Mouse (Mus musculus) cerebellum, postnatal 10 days (tissue): ENCODE measurements at regions not wholly inside any gene's neighbourhood (a gene's known extent, or its start where the extent isn't known, plus 50 kb on each side); places are given as distances from the start of the nearest gene placed in this dataset.

Source experiments
- DNase-seq, 2 experiments: peaks; one replicate each; pipeline ENCODE4 v3.0.0; 2021; ENCODE audit warnings: mixed read lengths in 2 of 2

DNA sequence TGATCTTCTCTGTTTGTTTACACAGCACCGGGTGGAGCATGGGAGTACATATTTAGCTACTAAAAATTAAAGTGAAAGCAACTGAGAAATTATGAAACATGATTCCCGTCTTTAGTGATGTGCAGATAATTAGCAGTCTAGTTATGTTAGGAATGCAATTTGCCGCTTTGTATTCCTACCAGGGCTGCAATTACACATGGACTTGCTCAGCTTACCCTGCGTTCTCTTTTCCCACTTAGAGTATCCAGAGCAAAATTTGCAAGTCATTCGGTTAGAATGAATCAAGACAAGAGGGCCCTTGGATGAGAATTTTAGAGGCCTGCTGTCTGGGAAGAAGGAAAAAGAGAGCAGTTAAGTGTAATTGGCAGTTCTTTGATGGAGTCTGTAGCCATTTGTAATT lies 126.0 kb upstream of the Gpr149 start:
- DNase-seq, result no peak

DNA sequence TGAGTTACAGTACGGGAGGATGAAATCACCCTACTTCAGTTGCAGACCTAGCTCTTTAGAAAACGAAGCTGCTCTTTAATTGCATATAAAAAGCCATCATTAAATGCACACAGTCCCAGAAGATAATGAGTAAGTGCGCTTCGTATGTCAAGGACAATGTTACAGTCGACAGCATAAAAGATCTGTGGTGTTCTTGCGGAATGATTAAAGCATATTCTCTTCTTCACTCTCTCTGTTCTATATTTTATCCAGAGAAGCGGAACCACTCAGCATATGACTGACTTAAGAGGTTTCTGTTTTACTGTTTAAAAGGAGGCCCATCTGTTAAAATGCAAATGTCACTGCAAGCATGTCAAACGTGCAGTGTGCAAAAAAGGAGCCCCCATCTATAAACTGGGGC lies 121.0 kb upstream of the Gpr149 start:
- DNase-seq, result no peak

DNA sequence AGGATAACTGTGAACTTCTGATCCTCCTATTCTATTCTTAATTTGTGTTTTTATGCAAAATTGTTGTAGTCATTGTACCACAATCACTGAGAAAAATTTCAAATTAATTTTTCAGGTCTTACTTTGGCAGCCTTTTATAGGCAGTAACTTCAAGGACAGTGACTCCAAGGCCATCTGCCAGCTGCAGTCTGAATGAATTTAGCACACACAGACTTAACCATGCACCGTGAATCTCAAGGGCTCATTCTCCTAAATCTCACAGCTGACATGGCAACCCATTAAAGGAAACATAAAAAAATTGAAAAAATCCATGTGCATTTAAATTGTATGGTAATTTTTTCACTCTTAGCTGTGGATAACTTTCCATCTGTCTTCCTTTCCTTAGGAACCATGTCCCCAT lies 111.9 kb upstream of the Gpr149 start:
- peak; percentile 21 to 52 for DNase-seq

DNA sequence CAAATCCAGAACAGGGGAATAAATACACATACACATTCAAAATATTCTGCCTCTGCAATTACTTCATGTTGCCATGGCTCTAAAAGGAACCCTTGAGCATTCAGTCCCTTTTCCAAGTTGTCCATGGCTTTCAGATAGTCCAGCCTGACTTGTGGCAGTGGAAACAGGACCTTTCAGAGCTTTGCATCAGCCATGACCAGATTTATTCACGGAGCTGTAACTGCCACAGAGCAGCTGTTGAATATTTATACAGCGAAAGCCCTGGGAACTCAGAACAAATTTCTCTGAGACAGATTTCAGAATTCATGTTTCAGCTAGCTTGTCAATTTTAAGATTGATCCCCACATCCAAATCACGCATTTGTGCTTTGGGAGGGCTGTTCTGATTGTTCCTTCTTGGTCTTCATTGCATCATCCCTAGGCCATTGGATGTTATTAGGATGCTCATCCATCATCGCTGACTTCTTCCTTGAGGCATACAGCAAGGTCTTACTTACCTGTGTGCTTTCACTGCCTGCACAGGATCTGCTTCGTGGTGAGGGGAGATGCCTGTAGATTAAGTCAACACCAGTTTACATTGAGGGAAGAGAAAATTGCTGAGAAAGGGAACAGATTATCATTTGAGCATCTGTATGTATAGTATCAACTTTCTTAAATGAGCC lies 110.5 kb upstream of the Gpr149 start:
- no peak for DNase-seq
